In genomic region chr8:61621300-61621699, GRCm38 (mm10) we compare ENCODE assay signal across 20 mouse cellular contexts.
DNase-seq lines count a peak whose midpoint lies in the region; ATAC-seq lines count a peak whose summit lies in the region.
"Had no signal": no experiment of that assay in that cellular context is flagged by ENCODE, and none has a peak within 500 bp of the region (broad histone marks: within the 10 kb centered on the region; RNA-seq: fewer than 3 reads in every experiment).

No protein-coding gene starts in this region.

- no peak for DNase-seq in embryonic facial prominence, embryonic 10.5 days (ENCODE audit: low spot score)
- DNase-seq in c-Kit-positive CD71-positive TER-119-positive erythroid progenitor cells, embryonic 14.5 days (ENCODE audit: low spot score): no peak
- DNase-seq in limb, embryonic 10.5 days (ENCODE audit: low spot score): no peak
- no peak for DNase-seq in left cerebral cortex, adult 9 months (ENCODE audit: low spot score in 2 of 2)
- DNase-seq: adrenal gland, postnatal 10 days; cerebellum, adult 9-10 months; kidney, adult 11 months; kidney, postnatal 36 days; liver, embryonic 13.5 days; lung, adult 2 months; lung, postnatal 14 days had no signal

- peaks cover 32% of the 10 kb centered on the region for H3K4me1 ChIP-seq in embryonic facial prominence, embryonic 13.5 days
- peaks cover 21% of the 10 kb centered on the region for H3K4me1 ChIP-seq in embryonic facial prominence, embryonic 10.5 days
- peaks cover 44% of the 10 kb centered on the region for H3K4me1 ChIP-seq in megakaryocyte, embryonic 14.5 days
- H3K4me1 ChIP-seq in embryonic facial prominence, embryonic 15.5 days: peaks cover 21% of the 10 kb centered on the region
- peaks cover 32% of the 10 kb centered on the region for H3K4me1 ChIP-seq in limb, embryonic 10.5 days
- H3K4me1 ChIP-seq: liver, embryonic 13.5 days had no signal

- H3K27me3 ChIP-seq in embryonic facial prominence, embryonic 13.5 days: no peaks in the 10 kb centered on the region
- no peaks in the 10 kb centered on the region for H3K27me3 ChIP-seq in embryonic facial prominence, embryonic 10.5 days (replicated peaks; ENCODE audit: low read depth, poor library complexity, severe bottlenecking)
- peaks cover 4% of the 10 kb centered on the region for H3K27me3 ChIP-seq in megakaryocyte, embryonic 14.5 days (replicated peaks)
- no peaks in the 10 kb centered on the region for H3K27me3 ChIP-seq in embryonic facial prominence, embryonic 15.5 days
- H3K27me3 ChIP-seq in limb, embryonic 10.5 days (ENCODE audit: low read depth, poor library complexity, severe bottlenecking): no peaks in the 10 kb centered on the region
- H3K27me3 ChIP-seq: heart, embryonic 15.5 days; kidney, embryonic 15.5 days; liver, embryonic 13.5 days had no signal

- H3K4me3 ChIP-seq in embryonic facial prominence, embryonic 13.5 days: no peak overlapping the region
- no peak overlapping the region for H3K4me3 ChIP-seq in embryonic facial prominence, embryonic 10.5 days
- peak overlapping the region; percentile 82 for H3K4me3 ChIP-seq in megakaryocyte, embryonic 14.5 days (replicated peaks)
- no peak overlapping the region for H3K4me3 ChIP-seq in embryonic facial prominence, embryonic 15.5 days (replicated peaks)
- H3K4me3 ChIP-seq in limb, embryonic 10.5 days: no peak overlapping the region
- H3K4me3 ChIP-seq: erythroblast, embryonic 14.5 days; heart, embryonic 15.5 days; kidney, embryonic 15.5 days; liver, embryonic 13.5 days had no signal

- H3K9me3 ChIP-seq in embryonic facial prominence, embryonic 13.5 days: no peaks in the 10 kb centered on the region
- H3K9me3 ChIP-seq in embryonic facial prominence, embryonic 10.5 days: no peaks in the 10 kb centered on the region
- H3K9me3 ChIP-seq in megakaryocyte, embryonic 14.5 days: no peaks in the 10 kb centered on the region
- no peaks in the 10 kb centered on the region for H3K9me3 ChIP-seq in embryonic facial prominence, embryonic 15.5 days (replicated peaks)
- no peaks in the 10 kb centered on the region for H3K9me3 ChIP-seq in limb, embryonic 10.5 days (replicated peaks)
- H3K9me3 ChIP-seq: heart, embryonic 15.5 days; kidney, embryonic 15.5 days; liver, embryonic 13.5 days had no signal

- H3K4me2 ChIP-seq in embryonic facial prominence, embryonic 13.5 days: no peak overlapping the region
- H3K4me2 ChIP-seq in embryonic facial prominence, embryonic 15.5 days (replicated peaks): no peak overlapping the region
- H3K4me2 ChIP-seq: heart, embryonic 15.5 days; kidney, embryonic 15.5 days; liver, embryonic 13.5 days had no signal

- no peak overlapping the region for H3K9ac ChIP-seq in embryonic facial prominence, embryonic 13.5 days
- no peak overlapping the region for H3K9ac ChIP-seq in embryonic facial prominence, embryonic 15.5 days
- H3K9ac ChIP-seq: heart, embryonic 15.5 days; kidney, embryonic 15.5 days; liver, embryonic 13.5 days had no signal

- no peak for ATAC-seq in embryonic facial prominence, embryonic 13.5 days (ENCODE audit: insufficient number of reproducible peaks, insufficient read depth, low FRiP score, low TSS enrichment, low read depth)
- no peak for ATAC-seq in megakaryocyte, adult 5-6 weeks (ENCODE audit: poor library complexity, severe bottlenecking)
- ATAC-seq in embryonic facial prominence, embryonic 15.5 days (ENCODE audit: insufficient number of reproducible peaks, low FRiP score, low TSS enrichment, low read depth): no peak; the same call in 1 of the 2 replicates
- ATAC-seq: forebrain, embryonic 14.5 days had no signal

- WGBS in embryonic facial prominence, embryonic 13.5 days: 68% methylated on average over 3 of the region's 3 CpGs
- WGBS in embryonic facial prominence, embryonic 10.5 days: 75% methylated on average over 3 of the region's 3 CpGs
- 60% methylated on average over 3 of the region's 3 CpGs for WGBS in embryonic facial prominence, embryonic 15.5 days
- 80% methylated on average over 3 of the region's 3 CpGs for WGBS in limb, embryonic 10.5 days

- no peaks in the 10 kb centered on the region; the same call in 1 of the 2 replicates for H3K36me3 ChIP-seq in embryonic facial prominence, embryonic 13.5 days
- H3K36me3 ChIP-seq in embryonic facial prominence, embryonic 10.5 days (replicated peaks): no peaks in the 10 kb centered on the region
- H3K36me3 ChIP-seq in megakaryocyte, embryonic 14.5 days (replicated peaks; ENCODE audit: low read length): no peaks in the 10 kb centered on the region
- H3K36me3 ChIP-seq in embryonic facial prominence, embryonic 15.5 days: no peaks in the 10 kb centered on the region
- no peaks in the 10 kb centered on the region for H3K36me3 ChIP-seq in limb, embryonic 10.5 days
- H3K36me3 ChIP-seq: heart, embryonic 15.5 days; kidney, embryonic 15.5 days; liver, embryonic 13.5 days had no signal

- peak overlapping the region; percentile 39; the same call in 1 of the 2 replicates for H3K27ac ChIP-seq in embryonic facial prominence, embryonic 13.5 days
- H3K27ac ChIP-seq in embryonic facial prominence, embryonic 10.5 days (replicated peaks): no peak overlapping the region
- H3K27ac ChIP-seq in embryonic facial prominence, embryonic 15.5 days (replicated peaks): 0 out of 2 replicates have a peak overlapping the region, but pooled peaks have one; percentile 11
- no peak overlapping the region for H3K27ac ChIP-seq in limb, embryonic 10.5 days
- H3K27ac ChIP-seq: heart, embryonic 15.5 days; kidney, embryonic 15.5 days; liver, embryonic 13.5 days; stomach, postnatal 0 days had no signal

Comparison
In these comparisons a context has a peak if more than half of its experiments do, and no peak if none do; other contexts are left out.
1. H3K27ac ChIP-seq: peak in embryonic facial prominence, embryonic 13.5 days (single experiment) and embryonic facial prominence, embryonic 15.5 days (single experiment); none in embryonic facial prominence, embryonic 10.5 days (single experiment) and limb, embryonic 10.5 days (single experiment).